Mouse (Mus musculus) forelimb bud, embryonic 11.5 days (tissue): ENCODE measurements around the gene Ptcd2.

Experiments used
- DNase-seq: peaks from one replicate; pipeline ENCODE4 v3.0.0-alpha.2; 2012; ENCODE audit warnings: low read depth, low spot score

The Ptcd2 gene

DNA sequence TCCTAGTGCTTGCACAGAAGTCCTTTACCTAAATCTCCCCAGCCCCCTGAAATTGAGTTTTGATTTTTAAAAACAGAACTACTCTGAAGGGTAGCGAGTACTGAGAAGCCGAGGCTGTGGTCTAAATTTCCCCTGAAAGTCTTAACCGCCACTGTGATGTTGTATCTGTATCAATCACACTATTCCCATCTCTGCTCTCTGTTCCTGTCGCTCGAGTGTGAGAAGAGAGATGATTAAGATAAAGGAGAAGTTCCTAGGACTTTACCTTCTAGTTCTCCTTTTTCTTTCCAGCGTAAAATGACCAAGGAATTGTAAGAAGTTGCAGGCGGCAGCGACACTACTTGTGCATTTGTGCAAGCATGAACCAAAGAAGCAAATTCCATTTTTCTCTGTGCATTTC is 38.3 kb downstream of the Ptcd2 start:
- no peak for DNase-seq

- DNase-seq, result no peak
Measured at GRCm38 (mm10) chr13:99305186-99305585, 39.3 kb downstream of the Ptcd2 start.

DNA sequence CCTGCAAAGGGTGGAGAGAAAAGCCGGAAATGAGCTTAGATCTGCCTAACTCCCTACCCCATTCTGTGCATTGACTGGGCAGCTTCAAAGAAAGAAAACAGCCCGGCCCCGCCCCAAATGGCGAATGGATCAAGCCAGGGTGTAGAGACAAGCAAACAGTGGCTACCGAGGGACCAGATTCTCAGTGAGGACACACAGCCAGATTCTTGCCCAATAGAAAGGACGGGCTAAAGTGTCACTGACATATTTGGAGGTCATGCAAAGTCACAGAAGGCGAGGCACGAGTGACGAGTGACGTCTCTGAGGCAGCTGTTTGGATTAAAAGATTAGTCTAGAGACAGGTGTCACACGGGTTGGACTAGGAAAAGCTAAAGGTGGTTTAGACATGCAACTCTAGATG is 40.1 kb downstream of the Ptcd2 start:
- DNase-seq, result no peak

- no peak for DNase-seq
Measured at GRCm38 (mm10) chr13:99303846-99304245, 40.7 kb downstream of the Ptcd2 start.

- DNase-seq, result no peak
Measured at GRCm38 (mm10) chr13:99299921-99300320, 44.6 kb downstream of the Ptcd2 start.

- no peak for DNase-seq
Measured at GRCm38 (mm10) chr13:99294176-99294575, 50.3 kb downstream of the Ptcd2 start.

DNA sequence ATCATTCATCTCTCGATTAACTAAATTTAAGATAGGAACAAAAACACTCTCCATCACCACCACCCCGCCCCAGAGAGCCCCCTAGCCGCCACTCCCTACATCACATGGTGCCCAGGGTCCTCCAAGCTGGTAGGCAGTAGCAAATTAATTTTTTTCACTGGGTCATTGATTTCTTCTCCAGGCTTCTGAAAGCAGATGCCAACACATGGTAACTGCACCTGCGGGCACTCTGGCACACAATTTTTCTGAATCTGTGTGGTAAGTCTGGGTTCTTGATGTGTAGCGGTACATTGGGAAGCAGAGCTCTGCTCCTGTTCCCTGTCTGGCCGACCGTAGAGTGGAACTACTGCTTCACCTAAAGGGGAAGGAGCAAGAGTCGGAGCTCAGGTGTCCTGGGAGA is 53.7 kb downstream of the Ptcd2 start:
- DNase-seq, result no peak

DNA sequence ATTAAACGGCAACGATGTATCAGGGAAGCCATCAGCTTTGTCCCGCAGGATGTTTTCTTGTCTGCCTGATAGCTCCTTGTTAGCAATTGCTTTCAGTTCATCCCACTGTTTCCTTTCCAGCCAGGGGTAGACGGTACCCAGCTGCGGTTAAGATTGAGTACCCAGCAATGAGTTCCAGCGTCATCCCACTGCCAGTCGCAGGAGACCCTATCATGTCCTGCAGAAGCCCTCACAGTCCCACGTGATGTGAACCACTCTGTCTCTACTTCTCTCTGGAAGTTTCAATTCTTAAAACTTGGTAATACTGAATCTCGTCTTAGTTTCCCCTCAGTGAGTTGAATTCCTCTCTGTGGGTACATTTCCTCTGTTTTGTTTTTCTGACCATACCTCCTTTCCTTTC is 56.7 kb downstream of the Ptcd2 start:
- DNase-seq, result no peak

- no peak for DNase-seq
Measured at GRCm38 (mm10) chr13:99287207-99287606, 57.3 kb downstream of the Ptcd2 start.

GRCm38 (mm10) chr13:99285241-99285640 is 59.3 kb downstream of the Ptcd2 start:
- no peak for DNase-seq

DNA sequence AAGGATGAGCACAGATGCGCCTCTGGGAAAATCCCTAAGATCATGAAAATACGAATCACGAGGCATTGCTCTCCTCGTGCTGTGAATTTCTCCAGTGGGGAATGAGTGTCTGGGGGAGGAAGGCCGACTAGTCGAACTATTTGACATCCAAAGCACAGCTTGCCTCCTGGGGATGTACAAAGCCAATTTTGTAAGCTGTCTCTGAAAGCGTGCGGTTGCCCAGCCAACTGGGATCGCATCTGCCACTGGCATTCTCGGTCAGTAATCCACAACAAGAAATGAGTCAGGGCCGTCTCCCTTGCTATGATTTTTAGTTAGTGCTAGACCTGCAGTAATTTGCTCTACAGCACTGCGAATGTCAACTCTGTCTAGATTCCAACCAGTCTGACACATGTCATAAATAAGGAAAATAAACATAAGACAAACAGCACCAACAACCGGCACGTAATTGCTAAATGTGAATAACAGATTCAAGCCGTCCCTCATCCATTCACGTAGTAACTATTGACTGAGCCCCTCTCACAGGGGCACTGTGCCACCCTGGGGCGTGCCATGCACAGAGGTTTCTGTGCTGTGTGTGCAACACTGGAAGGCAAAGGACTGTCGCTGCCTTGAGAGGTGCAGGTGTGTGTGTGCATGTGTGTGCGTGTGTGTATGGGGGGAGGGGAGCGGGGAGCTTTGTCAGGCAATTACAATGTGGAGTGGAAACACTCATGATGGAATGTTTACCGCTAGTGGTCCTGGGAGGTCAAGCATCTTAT is 59.9 kb downstream of the Ptcd2 start:
- no peak for DNase-seq

DNA sequence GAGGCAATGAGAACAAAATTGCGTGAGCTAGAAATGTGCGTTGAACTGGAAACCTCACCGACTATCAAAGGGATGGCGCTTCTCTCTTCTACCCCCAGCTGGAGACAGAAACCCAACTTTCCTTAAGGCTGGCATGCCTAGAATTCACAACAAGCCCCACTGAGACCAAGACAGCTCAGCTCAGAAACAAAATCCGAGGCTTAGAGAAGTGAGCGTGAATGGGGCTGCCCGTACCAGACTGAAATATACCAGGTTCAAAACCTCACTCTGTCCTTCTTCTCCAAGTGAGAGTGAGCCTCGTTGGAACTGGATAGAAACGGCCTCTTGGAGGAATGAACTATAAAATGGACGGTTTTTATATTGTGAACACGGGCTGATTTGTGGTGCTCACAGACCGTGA is 60.6 kb downstream of the Ptcd2 start:
- no peak for DNase-seq

DNA sequence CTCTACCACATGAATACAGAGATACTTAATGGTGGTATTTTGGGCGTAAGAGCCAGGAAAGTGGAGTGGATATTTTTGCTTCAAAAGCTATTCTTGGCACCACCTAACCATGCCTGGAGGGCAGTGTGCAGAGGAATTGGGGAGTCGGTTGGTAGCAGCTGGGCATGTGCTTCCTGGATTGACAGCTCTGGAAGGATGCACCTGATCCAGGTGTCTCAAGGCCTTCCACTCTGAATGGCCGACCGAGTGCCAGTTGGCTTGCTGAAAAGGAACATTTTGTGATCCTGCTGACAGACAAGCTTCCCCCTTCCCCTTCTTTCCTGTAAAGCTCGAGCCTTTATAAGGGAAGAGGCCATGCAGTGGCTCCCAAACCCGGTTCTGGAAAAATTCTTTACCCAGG is 61.5 kb downstream of the Ptcd2 start:
- no peak for DNase-seq

DNA sequence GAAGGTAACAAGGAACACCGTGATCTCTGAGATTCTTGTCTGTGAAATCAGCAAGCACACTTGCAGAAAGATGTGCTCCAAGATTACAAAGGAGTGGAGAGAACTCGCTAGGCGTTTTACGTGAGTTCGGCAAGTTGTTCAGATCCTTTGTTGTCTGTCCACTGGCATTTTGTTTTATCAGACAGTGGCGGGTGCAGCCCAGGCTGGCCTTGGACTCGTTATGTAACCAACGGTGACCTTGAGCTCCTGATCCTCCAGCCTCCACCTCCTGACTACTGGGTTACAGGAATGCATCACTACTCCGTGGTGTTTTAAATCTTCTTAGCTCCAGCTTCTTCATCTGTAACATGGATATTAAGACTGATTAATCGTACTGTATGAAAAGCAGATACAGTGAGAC is 65.2 kb downstream of the Ptcd2 start:
- no peak for DNase-seq

DNA sequence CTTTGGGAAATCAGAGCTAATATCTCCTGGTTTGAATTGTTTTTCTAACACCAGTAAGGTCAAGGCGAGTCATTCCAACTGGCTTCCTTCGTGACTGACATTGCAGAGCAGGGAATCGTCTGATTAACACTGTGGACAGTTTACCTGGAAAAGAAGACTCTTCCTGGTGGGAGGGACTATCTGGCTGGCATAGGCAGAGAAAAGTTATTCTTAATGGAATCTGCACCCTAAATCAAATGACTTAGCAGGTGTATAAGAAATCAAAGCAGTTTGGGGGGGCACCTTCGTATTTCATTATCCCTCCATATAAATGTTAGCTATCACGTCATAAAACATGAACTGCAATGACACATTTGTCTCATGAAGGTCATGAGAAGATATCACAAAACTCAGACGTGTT is 66.0 kb downstream of the Ptcd2 start:
- DNase-seq, result no peak

DNA sequence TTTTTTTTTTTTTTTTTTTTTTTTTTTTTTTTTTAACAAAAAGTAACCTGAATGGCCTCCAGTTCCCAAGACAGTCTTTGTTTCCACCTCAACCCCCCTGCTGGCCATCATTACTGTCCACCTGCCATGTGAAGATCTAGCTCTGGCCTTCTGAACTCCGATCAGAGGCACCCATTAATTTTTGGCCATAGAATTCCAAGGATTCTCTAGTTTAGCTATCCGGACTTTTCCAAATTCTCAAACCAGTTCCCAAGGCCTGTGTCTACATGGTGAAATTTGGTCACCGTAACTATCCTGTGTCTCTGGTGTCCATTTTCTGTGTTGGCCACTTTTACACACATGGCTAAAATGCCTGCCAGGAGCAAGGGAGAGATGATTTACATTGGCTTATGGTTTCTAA is 67.0 kb downstream of the Ptcd2 start:
- no peak for DNase-seq

DNA sequence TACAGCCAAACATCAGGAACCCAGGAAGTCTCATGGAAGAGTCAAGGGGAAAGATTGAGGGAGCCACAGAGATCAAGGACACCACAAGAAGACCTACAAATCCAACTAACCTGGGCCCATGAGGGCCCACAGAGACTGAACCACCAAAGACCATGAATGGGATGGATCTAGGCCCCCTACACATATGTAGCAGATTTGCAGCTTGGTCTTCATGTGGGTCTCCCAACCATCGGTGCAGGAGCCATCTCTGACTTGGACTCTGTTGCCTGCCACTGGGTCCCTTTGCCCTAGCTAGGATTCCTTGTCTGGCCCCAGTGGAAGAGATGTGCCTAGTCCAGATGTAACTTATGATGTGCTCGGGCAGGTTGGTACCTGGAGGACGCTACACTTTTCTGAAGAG is 72.5 kb downstream of the Ptcd2 start:
- DNase-seq, result no peak
